Mouse (Mus musculus) limb, embryonic 15.5 days (tissue): ENCODE results near the gene Dock4. TPM values are rescaled to one million over a fixed set of nuclear protein-coding genes. Genes with fewer than 3 reads are reported as not detected.

Experiments
- ATAC-seq: fragments of 200-750 bp; cut with Nextera tagmentation; 2 replicates; pipeline ENCODE4 v1.8.0; 2017; ENCODE audit warnings: low read depth, moderate TSS enrichment; ENCODE audit not compliant: insufficient number of reproducible peaks, low FRiP score, low TSS enrichment
- H3K27ac ChIP-seq: fragments of 300-500 bp; sonication (generic); 2 replicates; pipeline ENCODE4 v1.5.1; 2015; ENCODE audit warnings: moderate library complexity, mild to moderate bottlenecking, inconsistent platforms
- H3K27me3 ChIP-seq: fragments of 300-500 bp; sonication (generic); 2 replicates; pipeline ENCODE4 v1.6.1; 2015; ENCODE audit warnings: inconsistent platforms
- H3K36me3 ChIP-seq: fragments of 300-500 bp; sonication (generic); 2 replicates; pipeline ENCODE4 v1.6.1; 2015; ENCODE audit warnings: inconsistent platforms
- H3K4me1 ChIP-seq: fragments of 300-500 bp; sonication (generic); 2 replicates; pipeline ENCODE4 v1.6.1; 2015; ENCODE audit warnings: inconsistent platforms
- H3K4me2 ChIP-seq: fragments of 300-500 bp; sonication (generic); 2 replicates; pipeline ENCODE4 v1.6.1; 2015; ENCODE audit warnings: mild to moderate bottlenecking, inconsistent platforms
- H3K4me3 ChIP-seq: fragments of 300-500 bp; sonication (generic); 2 replicates; pipeline ENCODE4 v1.5.1; 2015; ENCODE audit warnings: mild to moderate bottlenecking, inconsistent platforms
- H3K9ac ChIP-seq: fragments of 300-500 bp; sonication (generic); 2 replicates; pipeline ENCODE4 v1.6.1; 2015; ENCODE audit warnings: inconsistent platforms
- H3K9me3 ChIP-seq: fragments of 300-500 bp; sonication (generic); 2 replicates; pipeline ENCODE4 v1.6.1; 2016; ENCODE audit warnings: inconsistent platforms
- WGBS: fragments of 180-500 bp; shearing (Covaris S2); methylation state at CpG from one replicate; pipeline ENCODE4 v1.1.7; 2015; 5-methylcytosine and 5-hydroxymethylcytosine counted together
- polyA plus RNA-seq: library from polyadenylated mRNA; unstranded; fragments of >200 nt; fragmentation: Nextera tagmentation; extraction: Ambion mirVana; gene quantifications from 2 replicates; pipeline ENCODE4 v1.2.1, GENCODE M21; 2015

Gene Dock4
- polyA plus RNA-seq, 1 experiment from 2014 or later = 13.6 TPM

DNA sequence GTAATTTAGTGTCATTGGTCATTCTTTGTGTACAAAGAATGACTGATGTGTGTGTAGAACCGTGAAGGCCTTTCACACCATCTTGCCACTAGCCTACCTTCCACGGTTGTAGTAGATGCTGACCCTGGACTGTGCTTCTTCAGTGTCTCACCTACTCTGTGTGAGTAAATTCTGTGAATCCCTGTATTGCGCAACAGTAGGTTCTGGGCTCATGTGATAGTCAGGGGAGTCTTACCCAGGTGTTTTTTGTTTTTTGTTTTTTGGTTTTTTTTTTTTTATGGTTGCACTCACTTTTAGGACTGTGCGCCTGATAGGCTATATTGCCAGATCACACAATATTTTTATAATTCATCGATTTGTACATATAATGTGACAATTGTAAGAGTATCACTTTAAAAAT lies 136.3 kb downstream of the Dock4 start:
- Histone ChIP-seq H3K9me3 (no peaks in the 10 kb centered on the region), H3K4me3 (no peak overlapping the region), H3K36me3 (no peaks in the 10 kb centered on the region), H3K27ac (no peak overlapping the region), H3K4me1 (no peaks in the 10 kb centered on the region; the same call in 1 of the 2 replicates), H3K4me2 (no peak overlapping the region), H3K9ac (no peak overlapping the region), H3K27me3 (no peaks in the 10 kb centered on the region)
- WGBS = 86% methylated on average over 5 of the region's 5 CpGs
- no peak for ATAC-seq

DNA sequence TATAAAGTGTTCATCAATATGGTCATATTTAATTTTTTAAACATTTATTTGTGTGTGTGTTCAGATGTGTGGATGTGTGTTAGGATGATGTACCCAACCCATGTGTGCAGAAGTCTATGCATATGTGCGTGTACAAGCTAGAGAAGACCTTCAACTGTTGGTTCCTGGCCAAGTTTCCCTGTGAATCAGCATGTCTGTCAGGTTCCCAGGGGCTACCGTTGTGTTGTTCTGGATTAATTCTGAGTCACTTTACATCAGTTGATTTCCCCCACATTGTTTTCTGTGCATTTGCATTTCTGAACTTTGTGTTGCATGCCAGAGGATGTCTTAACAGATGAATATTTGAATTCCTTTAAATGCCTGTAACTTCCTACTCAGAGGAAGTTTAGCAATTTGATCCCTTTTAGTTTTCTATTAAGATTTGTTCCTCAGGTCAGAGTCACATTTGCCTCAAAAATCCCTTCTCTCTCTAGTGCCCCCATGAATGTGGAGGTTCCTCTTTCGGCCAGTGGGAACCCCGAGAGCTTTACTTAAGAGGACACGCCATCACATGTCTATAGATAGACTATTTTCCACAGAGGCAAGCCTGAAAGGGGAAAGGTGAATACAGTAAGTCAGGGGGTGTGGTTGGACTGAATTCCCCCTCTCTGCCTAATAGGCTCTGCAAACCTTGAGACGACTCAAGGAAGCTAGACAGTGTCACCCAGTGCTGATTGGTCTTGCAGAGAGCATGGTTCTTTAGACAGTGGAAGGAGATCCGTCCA lies 139.0 kb downstream of the Dock4 start:
- Histone ChIP-seq H3K27ac (no peak overlapping the region), H3K4me1 (no peaks in the 10 kb centered on the region; the same call in 1 of the 2 replicates), H3K4me2 (no peak overlapping the region), H3K4me3 (no peak overlapping the region), H3K9ac (no peak overlapping the region), H3K9me3 (no peaks in the 10 kb centered on the region), H3K27me3 (no peaks in the 10 kb centered on the region), H3K36me3 (no peaks in the 10 kb centered on the region)
- WGBS = 75% methylated on average over 7 of the region's 7 CpGs
- ATAC-seq = no peak

DNA sequence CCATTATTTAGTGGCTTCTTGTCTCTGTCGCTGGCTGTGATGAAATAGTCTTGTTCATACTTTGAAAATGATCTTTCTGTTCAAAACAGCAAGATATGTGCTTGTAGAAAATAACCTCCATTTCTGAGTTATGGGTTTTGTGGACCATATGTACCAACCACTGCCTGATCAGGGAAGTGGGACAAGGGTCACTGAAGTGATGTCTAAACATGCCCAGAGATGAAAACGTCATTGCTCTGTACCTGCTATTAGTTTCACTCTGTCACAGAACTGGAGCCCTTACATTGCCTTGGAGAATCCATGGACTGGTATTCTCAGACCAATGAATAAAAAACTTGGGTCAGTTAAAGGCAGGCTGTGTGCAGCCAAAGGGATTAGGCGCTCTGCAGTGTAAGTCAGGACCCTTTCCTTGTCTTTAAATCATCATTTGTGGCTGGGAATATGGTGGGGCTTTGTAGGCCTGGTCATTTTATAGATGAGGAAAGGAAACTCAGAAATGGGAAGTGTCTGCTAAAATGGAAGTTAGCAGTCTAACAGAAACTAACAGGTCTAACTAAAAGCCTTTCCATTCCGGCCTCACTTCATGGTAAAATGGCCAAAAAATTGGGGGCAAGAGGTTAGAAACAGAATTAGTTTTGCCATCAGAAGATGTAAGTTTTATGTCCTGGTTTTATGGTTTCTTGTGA lies 139.8 kb downstream of the Dock4 start:
- Histone ChIP-seq H3K36me3 (no peaks in the 10 kb centered on the region), H3K4me2 (no peak overlapping the region), H3K27me3 (no peaks in the 10 kb centered on the region), H3K4me1 (no peaks in the 10 kb centered on the region; the same call in 1 of the 2 replicates), H3K9ac (no peak overlapping the region), H3K9me3 (no peaks in the 10 kb centered on the region), H3K4me3 (no peak overlapping the region), H3K27ac (no peak overlapping the region)
- no peak for ATAC-seq
- 85% methylated on average over 4 of the region's 4 CpGs for WGBS

GRCm38 (mm10) chr12:40594161-40594560 lies 148.4 kb downstream of the Dock4 start:
- Histone ChIP-seq H3K9me3 (no peaks in the 10 kb centered on the region), H3K9ac (no peak overlapping the region), H3K4me3 (no peak overlapping the region), H3K4me1 (no peaks in the 10 kb centered on the region), H3K4me2 (no peak overlapping the region), H3K36me3 (no peaks in the 10 kb centered on the region), H3K27me3 (no peaks in the 10 kb centered on the region), H3K27ac (no peak overlapping the region)
- 81% methylated on average over 4 of the region's 4 CpGs for WGBS
- no peak for ATAC-seq

DNA sequence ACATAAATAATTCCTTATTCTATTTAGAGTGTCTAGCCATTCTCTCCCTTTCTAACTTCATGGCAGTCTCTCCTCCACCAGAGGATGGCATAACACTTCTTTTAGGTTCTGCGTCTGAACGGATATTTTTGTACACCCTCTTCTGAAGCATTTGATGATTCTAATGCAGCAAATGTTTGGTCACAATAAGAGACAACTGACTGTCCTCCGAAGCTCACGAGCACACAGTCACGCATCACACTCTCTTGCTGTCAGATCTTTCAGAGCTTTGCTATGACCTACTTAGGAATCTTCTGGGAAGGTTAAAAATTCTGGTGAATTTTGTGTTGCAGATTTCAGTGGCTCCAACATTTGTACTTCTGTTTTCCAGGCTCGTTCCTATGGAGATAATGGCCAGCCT lies 149.7 kb downstream of the Dock4 start:
- H3K9ac ChIP-seq = no peak overlapping the region
- no peaks in the 10 kb centered on the region for H3K4me1 ChIP-seq
- H3K27ac ChIP-seq = no peak overlapping the region
- no peak overlapping the region for H3K4me2 ChIP-seq
- H3K9me3 ChIP-seq = no peaks in the 10 kb centered on the region
- no peaks in the 10 kb centered on the region for H3K27me3 ChIP-seq
- no peak for ATAC-seq
- 91% methylated on average over 6 of the region's 6 CpGs for WGBS
- no peaks in the 10 kb centered on the region for H3K36me3 ChIP-seq
- H3K4me3 ChIP-seq = no peak overlapping the region

DNA sequence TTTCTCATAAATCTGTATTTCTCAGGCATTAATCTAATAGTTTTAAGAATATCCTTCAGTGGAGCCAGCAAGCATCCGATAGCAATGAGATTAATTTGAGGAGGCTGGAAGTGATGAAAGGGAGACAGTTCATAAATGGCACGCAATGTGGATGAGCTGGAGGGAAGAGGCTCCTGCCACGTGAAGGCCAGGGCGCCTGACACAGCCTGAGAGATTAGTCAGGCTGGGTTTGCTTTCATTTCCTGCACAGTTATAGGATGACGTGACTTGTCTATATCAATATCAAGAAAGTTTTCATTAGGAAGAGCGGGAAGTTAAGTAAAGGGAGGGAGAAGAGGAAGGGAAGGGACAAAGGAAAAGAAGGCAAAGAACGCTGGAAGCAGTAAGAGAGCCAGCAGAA lies 150.3 kb downstream of the Dock4 start:
- Histone ChIP-seq H3K9me3 (no peaks in the 10 kb centered on the region), H3K4me2 (no peak overlapping the region), H3K27me3 (no peaks in the 10 kb centered on the region), H3K4me1 (no peaks in the 10 kb centered on the region), H3K9ac (no peak overlapping the region), H3K36me3 (no peaks in the 10 kb centered on the region), H3K27ac (no peak overlapping the region), H3K4me3 (no peak overlapping the region)
- 83% methylated on average over 7 of the region's 7 CpGs for WGBS
- ATAC-seq = no peak

DNA sequence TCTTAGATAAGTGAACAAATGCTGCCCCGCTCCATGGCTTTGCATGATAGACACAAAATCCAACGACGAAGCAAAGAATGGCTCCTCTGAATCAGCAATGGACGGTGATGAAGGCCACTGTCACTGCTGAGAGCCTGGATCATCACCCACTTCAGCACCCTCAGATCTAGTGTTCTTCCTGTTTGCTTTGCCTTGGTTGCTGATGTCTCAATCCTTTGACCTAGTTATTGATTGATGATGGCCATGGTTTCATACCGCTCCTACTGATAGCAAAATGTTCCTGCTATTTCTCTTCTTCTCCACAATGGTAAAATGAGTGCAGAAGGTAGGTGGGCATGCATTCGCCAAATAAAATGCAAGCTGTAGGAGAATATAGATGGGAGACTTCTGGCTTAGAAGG lies 150.7 kb downstream of the Dock4 start:
- Histone ChIP-seq H3K36me3 (no peaks in the 10 kb centered on the region), H3K27ac (no peak overlapping the region), H3K4me3 (no peak overlapping the region), H3K9ac (no peak overlapping the region), H3K4me2 (no peak overlapping the region), H3K9me3 (no peaks in the 10 kb centered on the region), H3K4me1 (no peaks in the 10 kb centered on the region), H3K27me3 (no peaks in the 10 kb centered on the region)
- no peak for ATAC-seq
- 93% methylated on average over 6 of the region's 6 CpGs for WGBS

GRCm38 (mm10) chr12:40599952-40600351 lies 154.2 kb downstream of the Dock4 start:
- no peak overlapping the region for H3K27ac ChIP-seq
- H3K4me2 ChIP-seq = no peak overlapping the region

DNA sequence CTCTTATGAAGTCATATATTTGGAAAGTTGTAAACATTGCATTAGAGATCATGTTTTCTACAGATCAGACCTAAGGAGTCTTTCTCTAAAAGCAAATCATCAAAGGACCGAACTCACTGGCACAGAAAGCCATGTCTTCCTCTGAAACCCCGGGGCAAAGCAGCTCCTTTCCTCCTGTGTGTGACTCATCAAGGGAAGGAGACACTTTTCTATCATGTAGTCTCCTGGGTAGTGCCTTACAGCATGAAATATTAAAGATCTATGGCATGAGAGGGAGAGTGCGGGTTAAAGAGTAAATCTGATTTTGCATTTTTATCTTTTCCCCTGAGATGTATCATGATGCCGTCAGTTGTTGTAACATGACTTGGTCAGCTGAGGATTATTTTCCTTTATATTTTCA lies 159.8 kb downstream of the Dock4 start:
- no peak overlapping the region for H3K4me3 ChIP-seq
- no peaks in the 10 kb centered on the region for H3K27me3 ChIP-seq
- H3K27ac ChIP-seq = no peak overlapping the region
- no peaks in the 10 kb centered on the region for H3K4me1 ChIP-seq
- WGBS = 74% methylated on average over 4 of the region's 4 CpGs
- ATAC-seq = no peak
- H3K4me2 ChIP-seq = no peak overlapping the region
- no peaks in the 10 kb centered on the region for H3K9me3 ChIP-seq
- H3K9ac ChIP-seq = no peak overlapping the region
- no peaks in the 10 kb centered on the region for H3K36me3 ChIP-seq

More at GRCm38 (mm10) chr12:40599952-40600351, 154.2 kb downstream of the Dock4 start:
- H3K4me3 ChIP-seq = no peak overlapping the region
- WGBS = 60% methylated on average over 2 of the region's 2 CpGs
- no peaks in the 10 kb centered on the region for H3K4me1 ChIP-seq
- H3K9ac ChIP-seq = no peak overlapping the region
- H3K27me3 ChIP-seq = no peaks in the 10 kb centered on the region
- no peaks in the 10 kb centered on the region for H3K36me3 ChIP-seq
- no peak for ATAC-seq
- no peaks in the 10 kb centered on the region for H3K9me3 ChIP-seq

GRCm38 (mm10) chr12:40622926-40623325 lies 177.2 kb downstream of the Dock4 start:
- H3K4me2 ChIP-seq = no peak overlapping the region
- no peaks in the 10 kb centered on the region for H3K4me1 ChIP-seq
- H3K27me3 ChIP-seq = no peaks in the 10 kb centered on the region
- ATAC-seq = no peak
- no peak overlapping the region for H3K4me3 ChIP-seq
- H3K27ac ChIP-seq = no peak overlapping the region
- no peak overlapping the region for H3K9ac ChIP-seq
- H3K9me3 ChIP-seq = no peaks in the 10 kb centered on the region
- no peaks in the 10 kb centered on the region for H3K36me3 ChIP-seq

DNA sequence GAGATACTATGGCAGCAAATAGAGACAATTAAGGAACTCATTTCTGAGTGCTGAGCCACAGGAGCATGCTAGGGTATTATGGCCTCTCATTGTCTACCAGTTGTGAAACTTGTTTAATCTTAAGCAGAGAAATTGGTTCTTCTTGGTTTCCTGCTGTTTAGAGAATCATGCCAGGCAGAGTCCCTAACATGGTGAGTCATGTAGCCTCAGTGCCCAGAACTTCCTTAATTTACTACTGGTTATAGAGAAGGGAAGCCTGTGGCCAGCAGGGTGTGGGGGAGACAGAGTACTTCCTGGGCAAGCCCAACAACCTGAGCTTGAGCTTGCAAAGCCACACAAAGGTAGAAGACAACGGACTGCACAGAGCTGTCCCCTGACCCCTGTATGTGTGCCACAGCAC lies 180.8 kb downstream of the Dock4 start:
- Histone ChIP-seq H3K4me2 (no peak overlapping the region), H3K27ac (no peak overlapping the region), H3K36me3 (no peaks in the 10 kb centered on the region), H3K9me3 (no peaks in the 10 kb centered on the region), H3K9ac (no peak overlapping the region), H3K4me1 (no peaks in the 10 kb centered on the region), H3K27me3 (no peaks in the 10 kb centered on the region), H3K4me3 (no peak overlapping the region)
- no peak for ATAC-seq
- WGBS = 91% methylated on average over 1 of the region's 1 CpGs

DNA sequence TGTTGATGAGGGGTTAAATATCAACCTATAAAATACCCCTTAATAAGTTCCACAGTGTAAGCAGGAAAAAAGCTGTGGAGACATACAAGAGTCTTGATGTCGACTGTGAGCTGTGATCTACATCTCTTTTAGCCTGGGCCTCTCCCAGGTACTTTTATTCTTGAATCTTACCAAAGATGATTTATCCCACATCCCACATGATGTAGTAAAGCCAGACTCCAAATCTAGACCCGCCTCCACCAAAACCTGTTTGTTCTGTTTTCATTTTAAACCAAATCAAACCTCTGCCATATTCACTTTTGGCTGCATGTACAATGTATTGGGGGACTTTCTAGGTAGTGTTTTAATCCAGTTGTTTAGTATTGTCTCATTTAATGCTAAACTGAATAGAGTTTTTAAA lies 187.5 kb downstream of the Dock4 start:
- 62% methylated on average over 2 of the region's 2 CpGs for WGBS
- Histone ChIP-seq H3K9me3 (no peaks in the 10 kb centered on the region), H3K4me1 (no peaks in the 10 kb centered on the region), H3K27ac (no peak overlapping the region), H3K36me3 (no peaks in the 10 kb centered on the region), H3K4me3 (no peak overlapping the region), H3K27me3 (no peaks in the 10 kb centered on the region), H3K4me2 (no peak overlapping the region), H3K9ac (no peak overlapping the region)
- no peak for ATAC-seq
